Mouse (Mus musculus): ENCODE results near the gene Cntn2.

DNA sequence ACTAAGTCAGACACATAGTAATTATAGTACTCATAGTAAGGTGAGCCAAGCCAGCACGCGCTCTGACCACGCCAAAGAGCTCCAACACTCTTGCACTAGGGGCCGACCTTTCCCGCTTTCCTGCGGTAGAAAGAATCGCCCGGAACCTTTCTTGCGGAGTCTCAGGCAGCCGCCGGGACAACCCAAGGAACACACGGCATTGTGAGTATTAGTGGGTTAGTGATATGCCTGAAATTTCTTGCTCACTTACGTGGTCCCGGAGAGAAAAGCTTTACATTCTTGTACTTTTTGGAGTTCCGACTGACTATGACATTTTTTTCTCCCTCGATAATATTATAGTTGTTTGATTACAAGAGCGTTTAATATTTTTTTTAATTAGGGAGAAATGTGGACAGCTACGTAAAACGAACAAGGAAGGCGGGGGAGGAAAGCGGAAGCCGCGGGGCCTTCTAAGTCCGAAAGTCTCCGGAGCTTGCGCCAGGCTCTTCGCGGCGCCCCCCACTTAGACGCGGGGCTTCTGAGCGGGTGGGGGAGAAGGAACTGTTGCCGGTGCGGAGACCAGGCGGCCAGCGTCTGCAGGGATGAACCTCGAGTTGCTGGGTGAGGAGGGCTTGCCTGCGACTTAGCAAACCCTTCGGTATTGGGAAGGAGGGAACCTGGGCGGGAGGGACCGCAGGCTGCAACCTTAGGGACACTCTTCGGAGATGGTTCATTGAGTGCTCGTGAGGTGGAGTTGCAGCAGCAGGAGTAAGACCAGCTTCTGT, 65.9 kb downstream of the Cntn2 start, which contains the start of gene Rbbp5:
- TF ChIP-seq CTCF (IDR thresholded peaks at IDR 0.05) (peak; percentile 45), EP300 (IDR thresholded peaks at IDR 0.05) (peak; percentile 91)

Data from lung, postnatal 0 days (tissue).